Mouse (Mus musculus) bone marrow, adult 2 months (tissue): ENCODE results near the gene Stmn1. TPM values are rescaled to one million over a fixed set of nuclear protein-coding genes. Genes with fewer than 3 reads are reported as not detected.

Experiments used
- H3K27ac ChIP-seq: fragments of 200-500 bp; 2 replicates; pipeline ENCODE4 v1.5.1; 2012; ENCODE audit warnings: low read depth, mild to moderate bottlenecking, control low read depth, inconsistent platforms, low read length; ENCODE audit not compliant: control insufficient read depth, poor library complexity, insufficient read depth
- H3K4me1 ChIP-seq: fragments of 200-500 bp; 2 replicates; pipeline ENCODE4 v1.6.1; 2011; ENCODE audit warnings: low read length; ENCODE audit not compliant: control insufficient read depth, insufficient read depth
- H3K4me3 ChIP-seq: fragments of 200-500 bp; replicated peaks from 2 replicates; pipeline ENCODE3; 2011; ENCODE audit warnings: mild to moderate bottlenecking, low read depth, low read length, control low read depth; ENCODE audit not compliant: control insufficient read depth
- CTCF ChIP-seq: fragments of 200-500 bp; IDR thresholded peaks from 2 replicates; pipeline ENCODE4 v1.5.1; 2011; ENCODE audit warnings: low read length, control low read depth; ENCODE audit not compliant: control insufficient read depth, insufficient read depth
- POLR2A ChIP-seq: fragments of 200-500 bp; IDR thresholded peaks from 2 replicates; pipeline ENCODE4 v1.6.1; 2011; ENCODE audit warnings: low read depth, mild to moderate bottlenecking, control low read depth, low read length, borderline replicate concordance; ENCODE audit not compliant: control insufficient read depth
- WGBS: fragments of 180-500 bp; shearing (Covaris S2); methylation state at CpG from one replicate; pipeline ENCODE4 v1.1.7; 2018; 5-methylcytosine and 5-hydroxymethylcytosine counted together
- polyA plus RNA-seq: library from polyadenylated mRNA; stranded (reverse); fragments of >200 nt; gene quantifications from 2 replicates; pipeline ENCODE4 v1.2.4, GENCODE M21; 2011; ENCODE audit warnings: low replicate concordance; ENCODE audit not compliant: missing spikeins, insufficient read depth, insufficient read length

Gene Stmn1
- polyA plus RNA-seq, 1 experiment: 423 TPM

GRCm38 (mm10) chr4:134439919-134440318 lies 28.2 kb upstream of the Stmn1 start:
- Histone ChIP-seq H3K4me3 (no peak overlapping the region), H3K27ac (no peak overlapping the region), H3K4me1 (no peaks in the 10 kb centered on the region)
- no peak for TF ChIP-seq POLR2A
- 60% methylated on average over 4 of the region's 4 CpGs for WGBS

GRCm38 (mm10) chr4:134442216-134442615 lies 25.9 kb upstream of the Stmn1 start:
- WGBS: 85% methylated on average over 4 of the region's 4 CpGs

GRCm38 (mm10) chr4:134443589-134443988 lies 24.5 kb upstream of the Stmn1 start:
- TF ChIP-seq CTCF (no peak), POLR2A (no peak)
- 77% methylated on average over 7 of the region's 7 CpGs for WGBS
- Histone ChIP-seq H3K4me3 (no peak overlapping the region), H3K27ac (no peak overlapping the region), H3K4me1 (no peaks in the 10 kb centered on the region)

More at GRCm38 (mm10) chr4:134442216-134442615, 25.9 kb upstream of the Stmn1 start:
- TF ChIP-seq POLR2A (no peak), CTCF (no peak)
- Histone ChIP-seq H3K27ac (no peak overlapping the region), H3K4me3 (no peak overlapping the region), H3K4me1 (no peaks in the 10 kb centered on the region)

- TF ChIP-seq CTCF (no peak), POLR2A (no peak)
- no peak overlapping the region for H3K4me3 ChIP-seq
- H3K4me1 ChIP-seq: no peaks in the 10 kb centered on the region
- no peak overlapping the region for H3K27ac ChIP-seq
- WGBS: 71% methylated on average over 7 of the region's 7 CpGs
These were observed 23.2 kb upstream of the Stmn1 start for GRCm38 (mm10) chr4:134444949-134445348.

- TF ChIP-seq CTCF (no peak), POLR2A (no peak)
- WGBS: 76% methylated on average over 1 of the region's 1 CpGs
- Histone ChIP-seq H3K4me1 (no peaks in the 10 kb centered on the region), H3K4me3 (no peak overlapping the region), H3K27ac (no peak overlapping the region)
These were observed 22.6 kb upstream of the Stmn1 start for GRCm38 (mm10) chr4:134445489-134445888.

- 42% methylated on average over 23 of the region's 23 CpGs for WGBS
- H3K27ac ChIP-seq: no peak overlapping the region
These were observed 20.2 kb upstream of the Stmn1 start for GRCm38 (mm10) chr4:134447966-134448365.

GRCm38 (mm10) chr4:134449595-134450391 lies 18.3 kb upstream of the Stmn1 start:
- TF ChIP-seq CTCF: no peak
- TF ChIP-seq POLR2A: no peak
- Histone ChIP-seq H3K4me3 (no peak overlapping the region), H3K4me1 (no peaks in the 10 kb centered on the region), H3K27ac (no peak overlapping the region)
- 82% methylated on average over 13 of the region's 13 CpGs for WGBS

More at GRCm38 (mm10) chr4:134447966-134448365, 20.2 kb upstream of the Stmn1 start:
- H3K4me3 ChIP-seq: no peak overlapping the region
- no peak for TF ChIP-seq CTCF
- TF ChIP-seq POLR2A: no peak
- no peaks in the 10 kb centered on the region for H3K4me1 ChIP-seq

GRCm38 (mm10) chr4:134450392-134451195 lies 17.5 kb upstream of the Stmn1 start:
- no peak overlapping the region for H3K27ac ChIP-seq
- 56% methylated on average over 20 of the region's 20 CpGs for WGBS
- TF ChIP-seq POLR2A (no peak), CTCF (no peak)

More at GRCm38 (mm10) chr4:134450392-134451195, 17.5 kb upstream of the Stmn1 start:
- Histone ChIP-seq H3K4me1 (no peaks in the 10 kb centered on the region), H3K4me3 (no peak overlapping the region)
